Comparison of ENCODE assay signal across 8 mouse cellular contexts in genomic region chr6:127767706-127768493, GRCm38 (mm10). TPM values are rescaled to one million over a fixed set of nuclear protein-coding genes. Genes with fewer than 3 reads are reported as not detected.
DNase-seq lines count a peak whose midpoint lies in the region; ATAC-seq and TF ChIP-seq lines count a peak whose summit lies in the region.

No protein-coding gene starts in this region.

- peak; percentile 37 for DNase-seq in right cerebral cortex, adult 18-20 months
- DNase-seq in right cerebral cortex, postnatal 36 days (ENCODE audit: low spot score in 2 of 2), result no peak
- peak; percentile 13 to 24 for DNase-seq in gastrocnemius, postnatal 36 days
- peak; percentile 56 for DNase-seq in liver
- peak; percentile 86 for DNase-seq in neural tube, embryonic 10.5 days (ENCODE audit: extremely low spot score, low spot score)
- DNase-seq in thymus, postnatal 25 days, result peak; percentile 25

- H3K4me3 ChIP-seq in cortical plate, adult 2 months (ENCODE audit: insufficient read depth, low read length), result peak overlapping the region; percentile 92
- H3K4me3 ChIP-seq in intestine, embryonic 16.5 days (ENCODE audit: low read length), result peak overlapping the region; percentile 18

- no peaks in the 10 kb centered on the region for H3K36me3 ChIP-seq in intestine, embryonic 16.5 days (ENCODE audit: control insufficient read depth, insufficient read depth, low read length)

- H3K9ac ChIP-seq in intestine, embryonic 16.5 days (ENCODE audit: low read depth, low read length), result no peak overlapping the region

- intact Hi-C loops in gastrocnemius, postnatal 36 days (cut with DNase I), result loop anchor here (5.0 kb wide), 1 partner anchor 149 kb away; no protein-coding TSS in a partner anchor

- no peaks in the 10 kb centered on the region for H3K9me3 ChIP-seq in intestine, embryonic 16.5 days (ENCODE audit: control insufficient read depth, low read length)

- peaks cover 10% of the 10 kb centered on the region for H3K4me1 ChIP-seq in cortical plate, adult 2 months (ENCODE audit: control insufficient read depth, insufficient read depth, low read length)
- H3K4me1 ChIP-seq in intestine, embryonic 16.5 days (ENCODE audit: control insufficient read depth, insufficient read depth, low read length), result peaks cover 18% of the 10 kb centered on the region

- TF ChIP-seq POLR2A in cortical plate, adult 2 months (IDR thresholded peaks at IDR 0.05; ENCODE audit: extremely low read depth, insufficient read depth, low read length), result peak; percentile 17; the same call in 1 of the 2 replicates

- ATAC-seq in intestine, embryonic 16.5 days, result peak; percentile 79

- peak overlapping the region; percentile 98 for H3K27ac ChIP-seq in cortical plate, adult 2 months (ENCODE audit: insufficient read depth, low read length)
- H3K27ac ChIP-seq in intestine, embryonic 16.5 days (ENCODE audit: low read length), result no peak overlapping the region

- H3K4me2 ChIP-seq in intestine, embryonic 16.5 days (ENCODE audit: low read depth, low read length), result peak overlapping the region; percentile 38

- 1% methylated on average over 49 of the region's 49 CpGs for WGBS in intestine, embryonic 16.5 days

- TF ChIP-seq CTCF in cortical plate, adult 2 months (IDR thresholded peaks at IDR 0.05; ENCODE audit: extremely low read depth, insufficient read depth, low read length), result no peak

- H3K27me3 ChIP-seq in intestine, embryonic 16.5 days (replicated peaks; ENCODE audit: control insufficient read depth, insufficient read depth, low read length), result peaks cover 73% of the 10 kb centered on the region

RNA-seq across cellular contexts. Expression of gene Prmt8, which starts 1.4 kb away (rescaled TPM):
- polyA plus RNA-seq in cortical plate, adult 2 months (2012; rRNA removed), result 67.5 and 67.6 TPM in 2 replicates
- not detected for total RNA-seq in gastrocnemius, postnatal 36 days (2021)
- polyA plus RNA-seq in intestine, embryonic 16.5 days (2015; fragmentation: Nextera tagmentation; extraction: Ambion mirVana), result not detected in 2 replicates

Comparison
In these comparisons a context has a peak if more than half of its experiments do, and no peak if none do; other contexts are left out.
1. DNase-seq: peak in right cerebral cortex, adult 18-20 months (single experiment), gastrocnemius, postnatal 36 days (2 of 2), liver (single experiment), neural tube, embryonic 10.5 days (single experiment) and thymus, postnatal 25 days (single experiment); none in right cerebral cortex, postnatal 36 days (0 of 2).
2. RNA of gene Prmt8, which starts 1.4 kb away (polyA plus RNA-seq): 67.5 to 67.6 TPM in cortical plate, adult 2 months; not detected in intestine, embryonic 16.5 days; every median in the first group is over 10 times any median in the second.